Mouse (Mus musculus) heart, postnatal 25 days (tissue): ENCODE measurements around the gene Sim2. TPM values are rescaled to one million over a fixed set of nuclear protein-coding genes. Genes with fewer than 3 reads are reported as not detected.

Source experiments
- DNase-seq: peaks from one replicate; pipeline ENCODE4 v3.0.0; 2022; ENCODE audit warnings: low spot score
- intact Hi-C: fragments of 180-260 bp; cut with DNase I; formaldehyde crosslinking; loops from one replicate; pipeline ENCODE4 v1.15.1; 2025
- total RNA-seq, 2 experiments: library from RNA; stranded (reverse); gene quantifications; 2 replicates each; pipeline ENCODE4 v1.2.3; 2021

The Sim2 gene
- total RNA-seq, 2 experiments from 2014 or later = not detected

DNA sequence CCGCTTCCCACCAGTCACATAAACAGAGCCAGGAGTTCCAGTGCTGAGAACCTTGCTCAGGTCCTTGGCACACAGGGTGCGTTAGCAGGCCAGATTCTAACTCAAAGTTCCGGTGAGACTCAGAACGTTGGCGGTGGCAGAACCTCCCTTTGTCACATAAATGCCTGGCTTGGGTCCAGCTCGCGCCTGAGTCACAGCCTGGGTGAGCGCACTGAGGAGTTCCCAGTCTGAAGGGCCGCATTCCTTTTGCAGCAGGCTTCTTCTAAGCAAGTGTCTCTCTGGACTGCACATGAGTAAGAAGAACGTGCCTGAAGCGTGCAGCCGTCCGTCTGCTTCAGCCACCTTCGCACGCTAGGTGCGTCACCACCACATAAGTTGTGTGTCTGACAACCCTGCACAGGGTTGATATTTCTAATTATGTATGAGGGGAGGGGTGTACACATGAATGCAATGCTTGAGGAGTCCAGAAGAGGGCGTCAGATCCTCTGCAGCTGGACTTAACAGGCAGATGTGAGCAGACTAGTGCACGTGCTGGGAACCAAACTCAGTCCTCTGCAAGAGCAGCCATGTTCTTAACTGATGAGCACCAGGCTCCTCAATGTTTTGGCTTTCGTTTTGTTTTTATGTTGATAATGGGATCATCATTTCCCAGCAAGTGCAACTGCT, 9.2 kb upstream of the Sim2 start:
- intact Hi-C loops = no loop called here
- DNase-seq = no peak

DNA sequence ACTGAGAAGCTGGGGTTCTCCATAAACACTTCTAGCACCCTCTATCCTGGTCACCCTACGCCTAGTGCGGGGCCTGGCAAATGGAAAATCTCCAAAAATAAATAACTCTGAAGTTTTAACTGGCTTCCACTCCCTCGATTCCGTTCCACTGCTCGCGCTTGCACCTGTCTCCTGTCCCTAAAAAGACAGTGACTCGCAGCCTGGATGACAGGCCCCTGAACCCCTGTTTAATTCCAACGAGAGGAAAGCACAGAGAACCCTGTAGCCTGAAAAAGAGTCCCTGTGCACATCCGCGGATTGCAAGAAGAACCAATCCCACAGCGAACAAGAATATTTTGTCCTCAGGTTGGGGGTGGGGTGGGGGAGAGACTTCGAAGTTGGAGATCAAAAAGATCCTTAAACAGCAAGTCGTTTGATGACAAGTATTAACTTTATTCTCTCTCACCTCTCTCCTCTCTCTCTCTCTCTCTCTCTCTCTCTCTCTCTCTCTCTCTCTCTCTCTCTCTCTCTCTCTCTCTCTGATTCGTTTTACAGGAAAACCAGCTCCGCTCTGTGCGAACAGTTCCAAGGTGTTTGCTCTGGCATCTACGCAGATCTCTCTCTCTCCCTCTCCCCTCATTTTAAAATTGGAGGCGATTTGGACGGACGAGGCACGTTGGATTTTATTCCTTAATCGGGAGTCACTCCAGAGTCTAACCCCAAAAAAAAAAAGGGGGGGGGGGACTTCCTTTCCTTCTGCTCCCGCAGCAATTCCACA, 6.2 kb upstream of the Sim2 start:
- DNase-seq = no peak
- intact Hi-C loops = no loop called here

- intact Hi-C loops = no loop called here
- DNase-seq = no peak
These were observed 5.5 kb upstream of the Sim2 start for GRCm38 (mm10) chr16:94079075-94079855.

- intact Hi-C loops = no loop called here
- no peak for DNase-seq
These were observed 4.7 kb upstream of the Sim2 start for GRCm38 (mm10) chr16:94079856-94080555.

DNA sequence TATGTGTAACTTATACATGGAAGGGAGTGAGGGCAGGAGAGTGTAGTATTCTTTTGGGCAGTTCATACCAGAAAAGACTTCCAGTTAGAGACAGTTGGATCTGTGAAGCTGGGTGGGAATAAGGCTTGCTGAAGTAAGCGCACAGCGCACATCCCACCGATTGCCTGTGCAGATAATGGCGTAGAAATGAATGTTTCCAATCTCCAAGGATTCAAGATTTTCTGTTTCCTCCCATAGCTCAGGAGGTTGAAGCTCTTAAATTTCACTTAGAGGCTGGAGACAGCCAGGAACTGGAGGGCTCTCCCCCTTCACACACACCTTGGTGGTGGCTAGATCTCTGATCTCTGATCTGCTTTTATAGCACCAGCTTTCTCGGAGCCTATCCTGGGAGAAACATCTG, 3.1 kb upstream of the Sim2 start:
- no peak for DNase-seq
- intact Hi-C loops = no loop called here

DNA sequence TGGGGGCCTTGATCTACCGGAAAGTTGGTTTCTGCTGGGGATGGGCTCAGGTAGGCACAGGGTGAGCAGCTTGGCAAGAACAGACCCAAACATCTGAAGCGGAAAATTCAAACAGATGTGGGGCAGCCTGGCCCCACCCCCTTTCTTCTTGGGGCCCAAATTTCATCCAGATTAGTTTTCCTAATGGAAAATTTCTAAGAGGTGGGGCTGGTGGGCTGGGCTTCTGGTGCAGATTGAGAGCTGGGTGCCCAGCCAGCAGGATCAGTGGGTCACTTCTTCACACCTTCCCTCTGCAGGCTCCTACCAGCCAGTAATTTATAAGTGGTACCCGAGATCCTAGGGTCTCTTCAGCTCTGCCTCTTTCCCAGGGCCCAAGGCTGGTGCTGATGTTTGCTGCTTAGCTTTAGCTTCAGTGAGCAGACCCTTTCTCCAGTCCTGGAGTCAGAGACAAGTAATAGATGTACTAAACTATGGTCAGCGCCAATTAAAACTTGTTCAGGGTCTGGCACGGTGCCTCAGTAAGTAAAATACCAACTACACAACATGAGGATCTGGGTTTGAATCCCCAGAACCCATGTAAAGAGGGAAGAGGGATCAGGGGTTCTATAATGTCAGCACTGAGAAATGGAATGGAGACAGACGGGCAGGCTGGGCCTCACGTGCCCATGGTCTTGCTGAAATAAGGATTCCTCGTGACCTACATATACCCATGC, 2.6 kb upstream of the Sim2 start:
- intact Hi-C loops = loop anchor here (2.0 kb wide), 1 partner anchor 15 kb away; no protein-coding TSS in a partner anchor
- DNase-seq = no peak

GRCm38 (mm10) chr16:94082960-94083847, 1.5 kb upstream of the Sim2 start:
- intact Hi-C loops = loop anchor here (2.0 kb wide), 1 partner anchor 14 kb away; no protein-coding TSS in a partner anchor
- no peak for DNase-seq

- intact Hi-C loops = loop anchor here (2.0 kb wide), 1 partner anchor 13 kb away; no protein-coding TSS in a partner anchor
- no peak for DNase-seq
These were observed 744 bp upstream of the Sim2 start for GRCm38 (mm10) chr16:94083848-94084525.

DNA sequence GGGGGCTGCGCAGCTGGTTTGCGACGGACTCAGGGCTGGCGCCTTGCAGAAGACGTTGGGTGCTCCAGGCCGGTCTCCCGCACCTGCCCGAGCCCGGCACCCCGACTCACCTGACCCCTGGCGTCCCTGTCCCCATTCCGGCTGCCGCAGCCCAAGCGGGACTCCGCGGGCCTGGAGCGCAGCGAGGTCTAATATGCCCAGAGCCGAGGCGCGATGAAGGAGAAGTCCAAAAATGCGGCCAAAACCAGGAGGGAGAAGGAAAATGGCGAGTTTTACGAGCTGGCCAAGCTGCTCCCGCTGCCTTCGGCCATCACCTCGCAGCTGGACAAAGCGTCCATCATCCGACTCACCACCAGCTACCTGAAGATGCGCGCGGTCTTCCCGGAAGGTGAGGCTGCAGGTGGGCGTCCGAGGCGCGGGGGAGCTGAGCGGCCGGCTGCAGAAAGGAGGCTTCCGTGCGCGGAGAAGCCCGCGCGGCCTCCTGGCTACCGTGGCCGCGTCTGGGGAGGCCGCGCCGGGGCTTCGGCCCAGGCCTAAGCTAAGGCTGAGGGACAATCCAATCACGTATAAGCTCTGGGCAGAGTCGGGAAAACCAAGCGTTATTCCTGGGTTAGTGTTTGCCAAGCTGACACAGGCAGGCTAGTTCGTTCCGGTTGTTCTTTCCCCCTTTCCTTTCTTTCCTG, 1.0 kb downstream of the Sim2 start:
- intact Hi-C loops = no loop called here
- DNase-seq = no peak

- no peak for DNase-seq
- intact Hi-C loops = no loop called here
These were observed 2.2 kb downstream of the Sim2 start for GRCm38 (mm10) chr16:94086701-94087569.

GRCm38 (mm10) chr16:94087570-94088225, 3.0 kb downstream of the Sim2 start:
- DNase-seq = no peak
- intact Hi-C loops = no loop called here

GRCm38 (mm10) chr16:94088226-94088748, 3.6 kb downstream of the Sim2 start:
- intact Hi-C loops = no loop called here
- no peak for DNase-seq

- intact Hi-C loops = no loop called here
- no peak for DNase-seq
These were observed 4.3 kb downstream of the Sim2 start for GRCm38 (mm10) chr16:94088819-94089692.

GRCm38 (mm10) chr16:94092511-94093150, 7.9 kb downstream of the Sim2 start:
- intact Hi-C loops = no loop called here
- DNase-seq = no peak
